Mouse (Mus musculus) thymus, adult 2 months (tissue): ENCODE measurements around the gene Gm21970.

Experiments used
- CTCF ChIP-seq: fragments of 200-500 bp; IDR thresholded peaks from 2 replicates; pipeline ENCODE4 v1.5.1; 2012; ENCODE audit warnings: mild to moderate bottlenecking, control low read depth, low read length, moderate library complexity, borderline replicate concordance; ENCODE audit not compliant: control insufficient read depth, poor library complexity, insufficient read depth; ENCODE audit errors: extremely low read depth
- POLR2A ChIP-seq: fragments of 200-500 bp; IDR thresholded peaks from 2 replicates; pipeline ENCODE4 v1.6.1; 2012; ENCODE audit warnings: mild to moderate bottlenecking, low read length, control low read depth, moderate library complexity; ENCODE audit not compliant: control insufficient read depth, poor library complexity, insufficient read depth; ENCODE audit errors: extremely low read depth

- TF ChIP-seq POLR2A, result no peak
- TF ChIP-seq CTCF, result no peak
Observed at GRCm38 (mm10) chr16:91366567-91366966, 25.0 kb upstream of the Gm21970 start.
